Mouse (Mus musculus) thymus, postnatal 25 days (tissue): ENCODE measurements around the gene Fasn.
"Not testable (repeated sequence)": the region's sequence is repeated elsewhere in the genome, so short reads cannot be mapped to it uniquely, and the experiment has no call there.

Experiments used
- DNase-seq: peaks from one replicate; pipeline ENCODE4 v3.0.0; 2022

The Fasn gene

DNA sequence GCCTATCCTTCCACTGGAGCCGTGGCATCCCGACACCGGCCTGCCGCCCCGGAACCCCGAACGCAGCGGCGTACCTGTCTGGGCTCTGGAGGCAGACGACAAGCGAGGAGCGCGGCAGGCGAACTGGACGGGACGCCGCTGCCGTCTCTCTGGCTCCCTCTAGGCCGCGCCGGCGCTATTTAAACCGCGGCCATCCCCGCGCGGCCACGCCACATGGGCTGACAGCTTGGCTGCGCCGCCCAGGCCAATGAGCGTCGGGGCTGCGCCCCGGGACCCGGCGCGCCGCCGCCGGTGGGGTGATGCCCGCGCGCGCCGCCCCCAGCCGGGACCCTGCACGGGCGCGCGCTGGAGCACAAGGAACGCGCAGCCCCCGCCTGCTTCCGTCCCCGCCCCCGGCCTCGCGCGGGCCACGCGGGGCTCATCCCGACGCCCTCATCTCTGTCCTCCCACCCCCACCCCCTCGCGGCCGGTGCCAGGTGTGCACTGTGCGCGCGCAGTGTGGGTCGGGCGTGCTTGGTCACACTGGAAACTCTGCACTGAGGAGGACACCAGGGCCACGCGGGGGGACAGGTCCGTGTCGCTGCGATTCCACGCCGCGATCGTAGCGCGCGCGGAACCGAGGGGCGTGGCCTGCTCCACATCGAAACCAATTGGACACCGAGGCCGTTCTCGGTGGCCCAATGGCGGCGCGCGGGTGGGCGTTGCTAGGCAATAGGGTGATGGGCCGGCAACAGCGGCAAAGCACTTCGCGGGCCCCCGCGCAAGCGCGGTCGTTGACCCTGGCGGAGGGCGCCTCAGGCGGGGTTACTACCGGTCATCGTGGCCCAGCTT, at the start of gene Fasn:
TSS of gene Fasn (minus strand) at position 592 of the 831 bp plus-strand sequence.
- DNase-seq = peak; percentile 96

DNA sequence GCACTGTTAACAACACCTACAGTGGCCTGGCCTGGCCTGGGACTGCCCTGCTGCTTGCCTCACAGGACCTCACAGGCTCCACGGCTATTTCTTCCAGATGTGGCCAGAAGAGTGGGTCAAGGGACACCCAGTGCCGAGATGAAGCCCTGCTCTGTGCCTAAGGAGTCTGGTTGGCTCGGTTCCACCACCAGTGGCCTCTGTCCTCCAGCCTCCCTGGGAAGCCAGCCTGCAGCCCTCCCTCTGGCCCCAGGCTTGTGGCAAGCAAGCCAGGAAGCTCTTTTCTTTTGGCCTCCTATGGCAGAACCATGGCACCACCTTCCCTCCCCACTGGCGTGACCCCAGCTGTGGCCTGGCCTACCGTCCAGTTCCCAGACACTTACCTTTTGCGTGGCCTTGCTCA, 48.9 kb upstream of the Fasn start:
- DNase-seq = no peak

GRCm38 (mm10) chr11:120871521-120871920, 47.2 kb upstream of the Fasn start:
- DNase-seq = no peak

GRCm38 (mm10) chr11:120865816-120866215, 41.5 kb upstream of the Fasn start:
- DNase-seq = no peak

GRCm38 (mm10) chr11:120862819-120863218, 38.5 kb upstream of the Fasn start:
- DNase-seq = no peak

GRCm38 (mm10) chr11:120855938-120856337, 31.6 kb upstream of the Fasn start:
- not testable (repeated sequence) for DNase-seq

- no peak for DNase-seq
These were observed 29.4 kb upstream of the Fasn start for GRCm38 (mm10) chr11:120853788-120854187.

GRCm38 (mm10) chr11:120853158-120853557, 28.8 kb upstream of the Fasn start:
- no peak for DNase-seq

DNA sequence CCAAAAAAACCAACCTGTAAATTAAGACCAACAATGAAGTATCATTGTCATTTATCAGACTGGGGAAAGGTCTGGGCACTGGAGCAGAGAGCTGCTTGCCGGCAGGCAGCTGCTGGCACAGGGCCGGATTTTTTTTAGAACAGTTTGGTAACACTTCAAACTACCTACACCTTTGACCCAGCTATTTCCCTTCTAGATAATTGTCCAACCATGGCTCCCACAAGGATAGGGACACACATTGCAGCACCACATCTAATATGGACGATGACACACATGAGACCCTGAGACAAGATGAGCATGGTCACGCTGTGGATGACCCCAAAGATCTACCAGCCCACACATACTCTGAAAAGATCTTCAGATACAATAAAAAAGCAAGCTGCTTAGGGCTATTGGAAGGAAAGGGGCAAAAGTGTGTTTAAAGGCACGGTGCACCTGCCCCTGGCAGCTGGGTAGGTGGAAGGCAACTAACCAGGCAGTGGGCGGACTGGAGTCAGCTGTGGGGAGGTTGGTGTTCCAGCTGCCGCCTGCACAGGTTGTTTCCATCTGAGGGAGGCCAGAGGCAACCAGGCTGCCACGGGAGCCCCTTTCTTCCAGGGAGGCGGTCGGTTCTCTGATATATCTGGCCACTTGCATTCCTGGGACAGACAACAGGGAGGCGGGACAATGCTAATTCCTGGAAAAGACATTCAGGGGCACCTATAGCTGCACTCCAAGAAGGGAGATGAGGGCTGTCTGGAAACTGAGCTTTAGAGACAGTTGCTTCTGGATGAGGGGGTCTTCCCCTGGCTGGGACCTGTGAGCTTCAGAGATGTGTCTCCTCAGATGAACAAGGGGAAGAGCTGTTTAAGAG, 28.0 kb upstream of the Fasn start:
- peak; percentile 13 for DNase-seq

DNA sequence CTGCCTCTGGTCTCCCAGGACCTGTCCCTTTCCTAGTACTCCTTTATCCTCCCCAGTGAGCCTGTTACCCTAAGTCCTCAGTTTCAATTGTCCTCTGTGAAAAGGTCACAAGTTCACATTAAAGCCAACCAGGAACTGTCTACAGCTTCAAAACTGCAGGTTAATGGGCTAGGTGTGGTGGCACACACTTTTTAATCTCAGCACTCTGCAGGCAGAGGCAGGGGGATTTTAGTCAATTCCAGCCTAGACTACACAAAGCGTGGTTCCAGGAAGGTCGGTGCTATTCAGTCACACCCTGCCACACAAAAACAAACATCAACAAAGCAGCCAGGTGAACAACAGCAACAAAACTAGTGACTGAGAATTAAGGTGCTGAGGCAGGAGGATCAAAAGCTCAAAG, 27.2 kb upstream of the Fasn start:
- DNase-seq = no peak

DNA sequence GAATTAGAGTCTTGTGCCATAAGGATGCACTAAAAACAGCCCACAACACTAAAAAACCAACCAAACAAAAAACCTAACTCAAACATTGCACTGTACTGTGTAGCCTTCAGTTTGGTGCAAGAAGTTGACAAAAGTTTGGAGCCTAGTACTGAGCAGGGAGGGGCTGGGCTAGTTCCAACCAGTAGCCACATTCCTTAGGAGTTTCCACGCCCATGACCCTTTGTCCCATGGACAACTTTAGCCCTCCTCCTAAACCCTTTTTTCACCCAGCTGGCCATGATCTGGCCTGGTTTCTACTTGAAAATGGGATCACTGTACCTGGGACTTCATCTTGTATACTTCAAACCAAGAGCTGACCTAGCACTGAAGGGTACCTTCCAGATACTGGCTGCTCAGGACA, 26.8 kb upstream of the Fasn start:
- no peak for DNase-seq

DNA sequence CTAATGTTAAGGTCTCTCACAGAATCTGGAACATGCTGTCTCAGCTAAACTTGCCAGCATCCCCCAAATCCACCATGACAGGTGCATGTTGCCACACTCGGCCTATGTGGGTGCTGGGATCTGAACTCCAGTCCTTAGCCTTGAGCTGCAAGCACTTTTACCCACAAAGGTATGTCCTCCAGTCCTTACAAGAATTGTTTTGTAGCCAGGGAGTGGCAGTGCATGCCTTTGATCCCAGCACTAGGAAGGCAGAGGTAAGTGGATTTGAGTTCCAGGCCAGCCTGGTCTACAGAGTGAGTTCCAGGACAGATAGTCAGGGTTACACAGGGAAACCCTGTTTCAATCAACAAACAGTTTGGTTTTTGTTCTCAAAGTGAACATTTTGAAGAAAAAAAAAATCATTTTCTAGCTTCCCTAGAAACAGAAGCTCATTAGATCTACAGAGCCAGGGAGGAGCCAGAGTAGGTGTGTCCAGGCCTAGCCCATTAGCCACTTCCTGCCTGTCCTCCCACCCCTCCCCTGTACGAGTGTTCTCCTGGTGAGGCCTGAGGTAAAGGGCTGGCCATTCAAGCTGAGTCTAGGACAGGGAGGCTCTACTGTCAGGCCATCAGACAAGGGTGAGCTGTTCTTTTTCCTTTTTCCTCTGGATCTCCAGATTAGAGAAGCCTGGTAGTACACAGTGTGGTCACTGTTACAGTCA, 26.1 kb upstream of the Fasn start:
- DNase-seq = no peak

DNA sequence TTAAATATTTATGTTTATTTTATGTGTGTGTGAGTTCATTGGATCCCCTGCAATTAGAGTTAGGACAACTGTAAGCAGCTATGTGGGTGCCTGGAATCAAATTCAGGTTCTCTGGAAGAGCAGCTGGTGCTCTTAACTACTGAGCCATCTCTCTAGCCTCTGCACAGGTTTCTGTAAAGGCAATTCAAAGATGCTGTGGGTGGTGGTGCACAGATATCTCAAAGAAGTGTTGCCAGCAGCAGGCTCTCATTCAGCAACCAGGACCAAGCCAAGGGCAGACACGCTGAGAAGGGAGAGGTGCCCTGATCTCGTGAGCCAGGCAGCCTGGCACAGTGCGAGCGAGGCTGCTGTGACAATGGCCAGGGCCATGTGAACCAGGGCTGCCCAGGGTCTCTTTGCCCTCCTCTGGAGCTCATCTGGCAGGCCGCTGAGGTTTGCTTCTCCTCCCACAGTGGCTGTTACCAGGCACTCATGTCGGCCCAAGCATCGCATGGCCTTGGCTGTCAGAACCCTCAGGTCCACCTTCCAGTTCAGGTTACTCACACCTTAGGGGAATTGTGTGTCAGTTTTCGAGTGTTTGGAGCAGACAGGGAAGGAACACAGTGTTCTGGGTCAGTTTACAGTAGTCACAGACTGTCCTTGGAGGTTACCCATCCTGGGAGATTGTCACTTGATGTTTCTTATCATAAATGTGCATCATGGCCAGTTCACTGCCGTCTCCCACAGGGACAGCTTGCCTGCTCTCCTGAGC, 22.6 kb upstream of the Fasn start:
- DNase-seq = no peak

DNA sequence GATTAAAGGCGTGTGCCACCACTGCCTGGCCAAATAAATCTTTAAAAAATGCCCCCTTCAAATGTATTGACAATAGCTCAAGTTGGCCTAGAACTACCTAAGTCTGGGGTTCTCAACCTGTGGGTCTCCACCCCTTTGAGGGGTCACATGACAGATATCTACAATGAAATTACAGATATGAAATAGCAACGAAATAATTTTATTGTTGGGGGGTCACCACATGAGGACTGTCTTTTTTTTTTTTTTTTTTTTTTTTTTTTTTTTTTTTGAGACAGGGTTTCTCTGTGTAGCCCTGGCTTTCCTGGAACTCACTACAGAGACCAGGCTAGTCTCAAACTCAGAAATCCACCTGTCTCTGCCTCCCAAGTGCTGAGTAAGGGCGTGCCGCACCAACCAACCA, 20.0 kb upstream of the Fasn start:
- DNase-seq = no peak

DNA sequence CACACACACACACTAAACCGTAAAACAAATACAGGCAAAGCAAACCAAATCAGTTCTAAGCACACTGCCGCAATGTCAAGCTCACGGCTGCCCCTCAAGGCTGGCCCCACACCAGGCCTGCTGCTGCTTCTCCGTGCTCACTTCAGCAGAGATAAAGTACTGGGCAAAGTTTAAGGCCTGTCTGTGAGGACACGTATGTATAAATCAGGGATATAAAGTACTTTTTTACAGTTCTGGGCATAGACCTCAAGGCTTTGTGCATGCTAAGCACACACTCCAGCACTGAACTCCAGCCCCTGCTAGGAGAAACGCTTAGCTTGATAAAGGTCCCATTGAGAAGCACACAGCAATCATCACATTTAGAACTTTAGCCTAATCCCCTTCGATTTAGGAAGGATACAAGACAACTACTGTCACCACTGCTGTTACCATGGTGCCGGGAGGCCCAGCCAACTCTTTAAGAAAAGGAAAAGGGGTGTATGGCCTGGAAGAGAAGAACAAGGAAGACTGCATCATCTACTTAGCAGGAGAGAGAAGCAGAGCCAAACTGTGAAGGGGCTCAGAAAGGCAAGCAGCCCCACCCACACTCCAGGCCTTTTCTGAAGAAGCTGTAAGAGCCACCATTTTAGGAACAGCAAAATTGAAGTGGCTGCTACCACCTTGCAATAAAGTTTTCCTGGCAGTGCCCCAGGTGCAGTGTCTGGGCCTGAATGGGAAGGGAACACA, 9.4 kb upstream of the Fasn start:
- no peak for DNase-seq

- DNase-seq = not testable (repeated sequence)
These were observed 8.6 kb upstream of the Fasn start for GRCm38 (mm10) chr11:120832962-120833361.

DNA sequence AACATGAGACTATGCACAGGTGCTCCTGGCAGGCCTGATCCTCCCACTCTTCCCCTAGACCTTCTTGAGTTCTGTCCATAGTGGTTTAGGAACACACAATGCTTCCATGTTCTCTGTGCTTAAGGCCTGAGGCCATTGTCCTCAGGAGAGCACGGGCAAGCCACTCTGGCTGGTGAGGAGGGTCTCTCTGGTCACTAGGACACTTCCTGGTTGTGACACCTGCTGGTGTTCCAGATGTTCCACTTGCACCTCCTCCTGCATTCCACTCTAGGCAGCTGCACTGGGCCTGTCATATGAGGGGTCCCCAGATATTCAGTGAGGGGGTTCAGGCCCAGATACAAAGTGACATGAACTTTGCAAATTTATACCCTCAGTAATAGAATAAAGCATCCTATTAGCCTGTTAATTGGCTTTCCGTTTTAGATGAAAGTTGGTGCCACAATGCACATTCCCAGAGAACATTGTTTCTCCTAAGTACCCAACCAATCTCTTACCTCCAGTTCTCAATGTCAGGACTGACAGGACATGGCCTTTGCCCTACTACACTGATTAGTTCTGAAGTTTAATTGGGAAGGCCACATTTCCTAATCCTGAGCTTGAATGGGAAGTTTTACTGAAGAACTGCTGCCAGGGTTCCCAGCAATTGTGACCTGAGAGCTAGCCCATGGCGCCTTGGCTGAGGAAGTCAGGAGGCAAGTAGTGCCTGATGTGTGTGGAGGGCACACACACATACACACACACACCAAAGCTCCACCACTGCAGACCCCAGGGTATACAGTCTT, 7.5 kb upstream of the Fasn start:
- DNase-seq = no peak

DNA sequence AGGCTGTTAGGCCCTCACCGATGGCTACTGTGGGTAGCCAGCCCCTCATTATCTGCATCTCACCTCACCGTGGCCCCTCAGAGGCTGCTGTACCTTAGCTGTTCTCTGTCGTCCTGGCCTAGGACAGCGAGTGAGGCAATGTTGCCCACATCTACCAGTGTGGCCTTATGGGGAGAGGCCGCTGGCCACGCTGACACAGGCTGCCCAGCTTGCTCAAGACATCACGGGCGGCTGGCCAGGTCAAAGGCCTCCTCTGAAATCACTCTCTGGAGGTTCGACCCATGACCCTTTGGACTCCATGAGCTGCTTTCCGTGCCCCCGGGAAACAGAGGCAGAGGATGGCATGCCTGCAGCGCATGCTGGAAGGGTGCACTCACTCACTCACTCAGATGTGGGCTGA, 6.3 kb upstream of the Fasn start:
- DNase-seq = no peak

DNA sequence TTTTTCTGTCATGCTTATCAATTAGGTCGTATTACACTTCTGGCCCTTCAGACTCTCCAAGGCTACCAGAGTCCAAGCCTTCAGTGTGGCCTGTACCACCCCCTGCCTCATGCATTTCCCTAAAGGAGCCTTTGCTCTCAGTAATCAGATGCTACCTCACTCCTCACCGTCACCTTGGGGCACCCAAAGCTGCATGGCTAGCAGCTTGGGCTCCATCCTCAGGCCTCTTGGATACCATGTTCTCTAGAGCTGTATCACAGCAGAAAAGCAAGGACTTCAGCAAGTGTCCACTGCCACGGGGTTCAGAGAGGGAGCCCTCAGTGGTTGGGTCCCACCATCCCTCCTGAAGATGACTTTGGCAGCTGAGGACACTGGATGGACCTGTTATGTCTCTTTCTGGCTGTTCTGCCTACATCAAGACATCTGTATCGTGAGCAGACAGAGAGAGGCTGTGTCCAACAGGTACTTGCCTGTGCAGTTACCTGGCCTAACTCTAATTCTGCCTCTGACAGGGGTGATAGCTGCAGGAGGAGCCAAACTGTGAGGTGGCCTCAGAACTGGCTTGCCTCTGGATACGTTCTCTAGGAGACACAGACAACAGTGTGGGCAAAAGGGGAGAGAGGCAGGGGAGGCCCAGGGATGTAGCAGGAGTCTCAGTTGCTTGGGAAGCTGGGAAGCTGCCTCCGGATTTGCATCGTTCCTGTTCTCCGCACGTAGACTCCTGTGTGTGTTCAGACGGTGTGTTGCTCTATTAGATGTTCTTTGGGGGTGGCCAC, 5.6 kb upstream of the Fasn start:
- no peak for DNase-seq

DNA sequence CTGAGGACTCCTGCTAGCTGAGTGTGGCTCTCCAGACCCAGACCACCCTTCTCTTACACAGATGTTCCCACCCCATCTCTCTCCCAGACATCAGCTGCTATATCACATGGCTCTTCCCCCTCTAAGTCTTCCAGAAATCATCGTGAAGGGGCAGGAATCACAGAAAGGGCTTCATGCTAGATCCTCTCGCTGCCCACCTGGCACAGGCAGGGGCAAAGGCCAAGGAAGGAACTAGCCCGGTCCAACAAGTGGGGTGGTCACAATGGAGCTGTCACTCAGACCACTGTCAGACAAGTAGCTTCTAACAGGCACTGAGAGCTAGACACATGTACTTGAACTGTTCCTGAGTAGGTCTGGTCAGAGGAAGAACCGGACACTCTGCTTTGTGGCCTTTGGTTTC, 4.1 kb upstream of the Fasn start:
- DNase-seq = no peak
